Mouse (Mus musculus) CH12.LX (cell line): Measurements from ENCODE around the gene Zfp281. TPM values are rescaled to one million over a fixed set of nuclear protein-coding genes. Genes with fewer than 3 reads are reported as not detected.

Experiments used
- DNase-seq: peaks from one replicate; pipeline ENCODE4 v3.0.0-alpha.2; 2013; ENCODE audit errors: extremely low read depth
- H3K27ac ChIP-seq: 2 replicates; pipeline ENCODE4 v1.5.1; 2012; ENCODE audit warnings: low read depth, mild to moderate bottlenecking, control low read depth, moderate library complexity; ENCODE audit not compliant: insufficient read depth
- H3K27me3 ChIP-seq: replicated peaks from 2 replicates; pipeline ENCODE3; 2012; ENCODE audit warnings: inconsistent platforms
- H3K36me3 ChIP-seq, 2 experiments: replicated peaks in 1 of 2; 2 replicates each; pipeline versions ENCODE3 to v1.6.1; 2012; ENCODE audit warnings: inconsistent platforms in 1 of 2, low read length in 1 of 2, mild to moderate bottlenecking in 1 of 2, mixed read lengths in 1 of 2, moderate library complexity in 1 of 2; ENCODE audit not compliant: control insufficient read depth in 1 of 2, insufficient read depth in 1 of 2
- H3K4me1 ChIP-seq, 2 experiments: 2 replicates each; pipeline ENCODE4 v1.6.1; 2012; ENCODE audit warnings: inconsistent platforms in 1 of 2, moderate library complexity in 1 of 2; ENCODE audit not compliant: insufficient read depth in 2 of 2, control insufficient read depth in 1 of 2
- H3K4me2 ChIP-seq: 2 replicates; pipeline ENCODE4 v1.6.1; 2012; ENCODE audit warnings: low read depth, mild to moderate bottlenecking, control low read depth; ENCODE audit not compliant: poor library complexity, insufficient read depth, severe bottlenecking
- H3K4me3 ChIP-seq, 3 experiments: fragments of 150-350 bp in 1 of 3; sonication (generic) in 1 of 3; replicated peaks in 1 of 3; 2 replicates each; pipeline versions ENCODE3 to v1.5.1; 2011 to 2012; ENCODE audit warnings: low read depth in 2 of 3, low read length in 2 of 3, mild to moderate bottlenecking in 2 of 3, moderate library complexity in 2 of 3, control low read depth in 1 of 3, improper control_type of control experiment in 1 of 3, inconsistent platforms in 1 of 3, mixed read lengths in 1 of 3; ENCODE audit not compliant: poor library complexity in 1 of 3
- H3K79me2 ChIP-seq: replicated peaks from 2 replicates; pipeline ENCODE4 v1.6.1; 2012; ENCODE audit warnings: mild to moderate bottlenecking, moderate library complexity; ENCODE audit not compliant: control insufficient read depth, poor library complexity, insufficient read depth, severe bottlenecking; ENCODE audit errors: extremely low read depth
- H3K9ac ChIP-seq: 2 replicates; pipeline ENCODE4 v1.6.1; 2012; ENCODE audit warnings: low read depth, mild to moderate bottlenecking, control low read depth, moderate library complexity; ENCODE audit not compliant: insufficient read depth
- H3K9me3 ChIP-seq: replicated peaks from 2 replicates; pipeline ENCODE3; 2012; ENCODE audit warnings: low read length, inconsistent platforms, mixed read lengths
- BHLHE40 ChIP-seq: IDR thresholded peaks from 2 replicates; pipeline ENCODE4 v1.6.1; 2011; ENCODE audit warnings: mild to moderate bottlenecking, low read depth, low read length, improper control_type of control experiment
- CHD1 ChIP-seq: IDR thresholded peaks from 2 replicates; pipeline ENCODE4 v1.6.1; 2012; ENCODE audit warnings: low read depth, low read length, improper control_type of control experiment, inconsistent platforms
- CTCF ChIP-seq, 2 experiments: IDR thresholded peaks in 1 of 2; conservative IDR thresholded peaks in 1 of 2; 2 replicates each; pipeline ENCODE4 v1.5.1; 2011 to 2012; ENCODE audit warnings: low read depth in 2 of 2, low read length in 2 of 2, improper control_type of control experiment in 1 of 2, inconsistent platforms in 1 of 2, mild to moderate bottlenecking in 1 of 2, moderate library complexity in 1 of 2
- ELF1 ChIP-seq: IDR thresholded peaks from 2 replicates; pipeline ENCODE4 v1.6.1; 2014; ENCODE audit warnings: low read depth, mild to moderate bottlenecking, inconsistent platforms, low read length, improper control_type of control experiment
- JUND ChIP-seq: conservative IDR thresholded peaks from 2 replicates; pipeline ENCODE4 v1.6.1; 2011; ENCODE audit warnings: low read depth, low read length, improper control_type of control experiment
- KAT2A ChIP-seq: IDR thresholded peaks from 2 replicates; pipeline ENCODE4 v1.6.1; 2012; ENCODE audit warnings: low read length, improper control_type of control experiment, inconsistent platforms; ENCODE audit not compliant: insufficient replicate concordance
- MEF2A ChIP-seq: IDR thresholded peaks from 2 replicates; pipeline ENCODE4 v1.6.1; 2014; ENCODE audit warnings: low read depth, mild to moderate bottlenecking, inconsistent platforms, low read length, improper control_type of control experiment, borderline replicate concordance
- MXI1 ChIP-seq: IDR thresholded peaks from 2 replicates; pipeline ENCODE4 v1.6.1; 2011; ENCODE audit warnings: mild to moderate bottlenecking, low read depth, low read length, improper control_type of control experiment
- MYC ChIP-seq: IDR thresholded peaks from 2 replicates; pipeline ENCODE4 v1.6.1; 2011; ENCODE audit warnings: low read depth, mild to moderate bottlenecking, improper control_type of control experiment, low read length
- NRF1 ChIP-seq: IDR thresholded peaks from 2 replicates; pipeline ENCODE4 v1.6.1; 2014; ENCODE audit warnings: low read depth, mild to moderate bottlenecking, inconsistent platforms, low read length, improper control_type of control experiment, moderate library complexity
- PAX5 ChIP-seq: IDR thresholded peaks from 2 replicates; pipeline ENCODE4 v1.6.1; 2012; ENCODE audit warnings: low read length, inconsistent platforms, mixed read lengths
- POLR2AphosphoS2 ChIP-seq: IDR thresholded peaks from 2 replicates; pipeline ENCODE4 v1.6.1; 2011; ENCODE audit warnings: low read depth, low read length, improper control_type of control experiment
- RAD21 ChIP-seq: IDR thresholded peaks from 2 replicates; pipeline ENCODE4 v1.6.1; 2011; ENCODE audit warnings: low read depth, mild to moderate bottlenecking, low read length, improper control_type of control experiment, moderate library complexity
- UBTF ChIP-seq: IDR thresholded peaks from 2 replicates; pipeline ENCODE4 v1.6.1; 2012; ENCODE audit warnings: low read depth, mild to moderate bottlenecking, inconsistent platforms, low read length, improper control_type of control experiment, moderate library complexity
- USF2 ChIP-seq: conservative IDR thresholded peaks from 2 replicates; pipeline ENCODE4 v1.6.1; 2011; ENCODE audit warnings: low read depth, low read length, improper control_type of control experiment
- ZNF384 ChIP-seq: IDR thresholded peaks from 2 replicates; pipeline ENCODE4 v1.6.1; 2012; ENCODE audit warnings: low read depth, low read length, improper control_type of control experiment, inconsistent platforms
- dilution Hi-C: fragments of 300-500 bp; cut with MboI; formaldehyde crosslinking; loops from 2 replicates; pipeline ENCODE4 v1.14.3; 2020; ENCODE audit warnings: low sequenced_read_pairs; ENCODE audit not compliant: extremely low pct_unique_long_range_greater_than_20kb, extremely low pct_ligation_motif_present
- in situ Hi-C: fragments of 300-500 bp; cut with MboI; formaldehyde crosslinking; loops from 3 replicates; pipeline ENCODE4 v1.14.3; 2019; ENCODE audit warnings: low sequenced_read_pairs, low pct_ligation_motif_present, low pct_unique_long_range_greater_than_20kb, mixed read lengths
- polyA plus RNA-seq: library from polyadenylated mRNA; unstranded; fragments of >175 nt; gene quantifications from 2 replicates; pipeline ENCODE4 v1.2.1, GENCODE M21; 2012; ENCODE audit warnings: low read depth; ENCODE audit not compliant: insufficient read length
- total RNA-seq, 2 experiments: library from RNA; depleted of rRNA; stranded (reverse); fragments of 300-350 nt in 1 of 2; fragments of >200 nt in 1 of 2; gene quantifications; 2 replicates each; pipeline ENCODE4 v1.2.3; 2012 to 2014

The Zfp281 gene
- total and polyA plus RNA-seq, 3 experiments, result 17.2 to 39.5 (median 20.7) TPM

GRCm38 (mm10) chr1:136625019-136625895 lies 556 bp downstream of the Zfp281 start:
- H3K4me1 ChIP-seq, result peaks cover 0 to 25% of the 10 kb centered on the region in 2 experiments; a peak in 2 of 4 replicates
- TF ChIP-seq NRF1 (no peak), KAT2A (no peak), RAD21 (peak; percentile 6), POLR2AphosphoS2 (no peak), USF2 (no peak), UBTF (peak; percentile 69), CTCF (conservative IDR thresholded peaks at IDR 0.05 in 1 of 2, IDR thresholded peaks at IDR 0.05 in 1 of 2; ENCODE audit: low read depth in 2 of 2, low read length in 2 of 2) (peak in 1 of 2 experiments; percentile 15; a peak in 1 of 4 replicates), ZNF384 (no peak), ELF1 (no peak), MEF2A (no peak), MXI1 (peak; percentile 37; the same call in 1 of the 2 replicates), JUND (no peak), CHD1 (peak; percentile 70; the same call in 1 of the 2 replicates), PAX5 (no peak)
- TF ChIP-seq, all 38 proteins: peak for 5
- DNase-seq, result no peak
- dilution Hi-C loops (no loop called here), in situ Hi-C loops (no loop called here)
- Histone ChIP-seq H3K36me3 (peaks cover 18 to 27% of the 10 kb centered on the region in 2 experiments), H3K9ac (peak overlapping the region; percentile 97), H3K4me2 (peak overlapping the region; percentile 91; the same call in 1 of the 2 replicates), H3K79me2 (peaks cover 40% of the 10 kb centered on the region), H3K4me3 (peak overlapping the region; percentile 55 to 88 (median 81)), H3K27me3 (no peaks in the 10 kb centered on the region), H3K9me3 (no peaks in the 10 kb centered on the region), H3K27ac (peak overlapping the region; percentile 53)

- H3K9me3 ChIP-seq, result no peaks in the 10 kb centered on the region
- H3K4me2 ChIP-seq, result peak overlapping the region; percentile 91
- no peak for DNase-seq
- H3K4me1 ChIP-seq, result peaks cover 0 to 34% of the 10 kb centered on the region in 2 experiments; a peak in 2 of 4 replicates
- TF ChIP-seq MYC, result no peak
- TF ChIP-seq BHLHE40, result 0 out of 2 replicates have a peak, but pooled peaks have one; percentile 55
- in situ Hi-C loops, result no loop called here
- peak overlapping the region; percentile 53; the same call in 1 of the 2 replicates for H3K27ac ChIP-seq
- peak overlapping the region; percentile 55 to 88 (median 81) for H3K4me3 ChIP-seq
- H3K79me2 ChIP-seq, result peaks cover 49% of the 10 kb centered on the region
- peak overlapping the region; percentile 97 for H3K9ac ChIP-seq
- H3K27me3 ChIP-seq, result no peaks in the 10 kb centered on the region
- H3K36me3 ChIP-seq, result peaks cover 18 to 31% of the 10 kb centered on the region in 2 experiments
- dilution Hi-C loops, result no loop called here
These were observed 1.4 kb downstream of the Zfp281 start for GRCm38 (mm10) chr1:136626141-136626540.
